Mouse (Mus musculus): ENCODE results near the gene Oscp1. TPM values are rescaled to one million over a fixed set of nuclear protein-coding genes. Genes with fewer than 3 reads are reported as not detected.

Gene Oscp1
- polyA plus RNA-seq, 1 experiment from 2014 or later: 1.4 TPM

DNA sequence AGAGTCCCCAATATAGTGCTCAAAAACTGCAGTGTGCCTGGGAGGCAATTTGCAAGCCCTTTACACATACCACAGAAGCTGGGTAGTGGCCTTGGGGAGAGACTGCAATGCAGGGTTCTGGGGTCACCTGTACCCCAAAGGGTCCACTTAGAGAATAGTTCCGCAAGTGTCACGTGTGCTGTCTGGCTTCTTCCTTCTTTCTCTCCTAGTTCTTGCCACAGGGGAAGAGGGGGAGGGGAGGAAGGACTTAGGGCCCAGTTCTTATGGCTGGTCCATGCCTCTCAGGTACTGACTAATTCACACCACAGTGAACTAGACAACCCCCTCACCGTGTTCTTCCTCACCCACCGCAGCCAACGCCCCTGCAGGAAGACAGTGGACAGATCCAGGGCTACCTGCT, 23.0 kb upstream of the Oscp1 start:
- ATAC-seq (ENCODE audit: low read depth): peak; percentile 5; the same call in 1 of the 2 replicates
- no peaks in the 10 kb centered on the region for H3K36me3 ChIP-seq (ENCODE audit: control insufficient read depth, insufficient read depth)
- WGBS (ENCODE audit: insufficient replicate concordance): 66% methylated on average over 5 of the region's 5 CpGs

DNA sequence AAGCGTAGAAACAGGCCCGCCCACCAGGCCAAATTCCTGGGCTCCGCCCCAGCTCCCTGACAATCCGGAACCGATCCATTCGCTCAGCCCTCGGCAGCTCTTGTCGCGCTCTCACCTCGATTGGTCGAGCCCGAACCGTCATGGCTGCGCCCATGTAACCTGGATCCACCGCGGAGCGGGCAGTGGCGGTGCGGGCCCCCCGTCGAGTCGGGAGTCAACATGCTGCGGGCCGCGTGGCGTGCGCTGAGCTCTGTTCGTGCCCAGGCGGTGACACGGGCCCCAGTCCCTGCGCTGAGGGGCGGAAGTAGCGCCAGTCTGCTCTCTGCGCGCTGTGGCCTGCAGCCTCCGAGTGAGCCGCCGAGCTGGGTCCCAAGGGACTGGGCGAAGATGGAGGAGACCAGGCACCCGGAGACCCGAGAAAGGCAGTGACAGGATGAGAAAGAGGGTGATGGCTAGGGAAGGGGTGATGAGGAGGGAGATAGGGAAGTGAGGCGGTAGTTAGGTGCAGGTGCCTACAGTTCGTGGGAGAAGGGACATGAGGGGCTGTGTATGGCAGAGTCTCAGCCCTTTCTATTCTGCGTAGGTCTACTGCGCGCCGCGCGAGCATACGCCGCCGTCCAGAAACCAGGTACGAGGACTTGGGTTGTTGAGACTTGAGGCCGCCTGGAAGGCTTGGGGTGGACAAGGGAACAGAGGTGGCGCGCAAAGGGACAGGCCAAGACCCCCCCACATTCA, 11.3 kb upstream of the Oscp1 start, which contains the start of gene Mrps15:
Mrps15 (plus strand) TSS at position 75 of the 735 bp plus-strand sequence.
- Histone ChIP-seq H3K9me3 (replicated peaks; ENCODE audit: control insufficient read depth, low read length) (no peaks in the 10 kb centered on the region), H3K4me2 (ENCODE audit: low read depth, low read length) (peak within 1 kb of the TSS; percentile 82), H3K36me3 (ENCODE audit: control insufficient read depth, insufficient read depth) (peaks cover 2% of the 10 kb centered on the region; the same call in 1 of the 2 replicates), H3K9ac (ENCODE audit: low read depth, low read length) (peak within 1 kb of the TSS; percentile 82), H3K27ac (ENCODE audit: low read length) (peak within 1 kb of the TSS; percentile 76), H3K4me1 (ENCODE audit: control insufficient read depth, low read depth, low read length) (peaks cover 11% of the 10 kb centered on the region), H3K4me3 (ENCODE audit: low read depth, low read length) (peak within 1 kb of the TSS; percentile 83), H3K27me3 (ENCODE audit: control insufficient read depth, insufficient read depth, low read depth, low read length) (no peaks in the 10 kb centered on the region)
- under 1% methylated on average over 56 of the region's 56 CpGs for WGBS (ENCODE audit: insufficient replicate concordance)
- peak; percentile 94 for ATAC-seq (ENCODE audit: low read depth)

More for the DNA sequence above, 23.0 kb upstream of the Oscp1 start:
- H3K4me3 ChIP-seq (ENCODE audit: low read depth, low read length): no peak overlapping the region
- no peaks in the 10 kb centered on the region for H3K4me1 ChIP-seq (ENCODE audit: control insufficient read depth, low read depth, low read length)
- H3K27me3 ChIP-seq (ENCODE audit: control insufficient read depth, insufficient read depth, low read depth, low read length): no peaks in the 10 kb centered on the region
- no peak overlapping the region for H3K4me2 ChIP-seq (ENCODE audit: low read depth, low read length)
- no peaks in the 10 kb centered on the region for H3K9me3 ChIP-seq (replicated peaks; ENCODE audit: control insufficient read depth, low read length)
- H3K9ac ChIP-seq (ENCODE audit: low read depth, low read length): no peak overlapping the region
- H3K27ac ChIP-seq (ENCODE audit: low read length): no peak overlapping the region

DNA sequence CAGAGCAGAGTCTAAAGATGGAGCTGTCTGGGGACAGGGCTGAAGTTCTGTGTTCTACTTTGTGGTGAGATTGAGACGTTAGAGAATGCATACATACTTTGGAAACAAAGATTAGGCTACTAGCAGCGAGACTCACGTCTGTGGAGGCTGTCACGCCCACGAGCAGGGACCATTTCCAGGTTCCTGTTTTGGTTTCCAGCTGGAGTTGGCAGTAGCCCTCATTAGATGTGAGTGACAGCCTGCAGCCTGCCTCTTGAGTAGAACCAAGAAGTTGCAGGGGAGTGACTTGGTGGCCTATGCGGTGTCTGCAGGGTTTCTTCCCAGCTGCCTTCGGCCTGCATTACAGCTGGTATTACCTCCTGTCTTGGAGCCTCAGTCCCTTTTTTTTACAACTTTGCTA, 6.7 kb upstream of the Oscp1 start:
- WGBS (ENCODE audit: insufficient replicate concordance): 62% methylated on average over 7 of the region's 7 CpGs
- H3K4me3 ChIP-seq (ENCODE audit: low read depth, low read length): no peak overlapping the region
- no peaks in the 10 kb centered on the region for H3K27me3 ChIP-seq (ENCODE audit: control insufficient read depth, insufficient read depth, low read depth, low read length)
- ATAC-seq (ENCODE audit: low read depth): no peak
- H3K9me3 ChIP-seq (replicated peaks; ENCODE audit: control insufficient read depth, low read length): no peaks in the 10 kb centered on the region
- peaks cover 13% of the 10 kb centered on the region for H3K4me1 ChIP-seq (ENCODE audit: control insufficient read depth, low read depth, low read length)
- no peak overlapping the region for H3K9ac ChIP-seq (ENCODE audit: low read depth, low read length)
- H3K4me2 ChIP-seq (ENCODE audit: low read depth, low read length): no peak overlapping the region
- peaks cover 7% of the 10 kb centered on the region; the same call in 1 of the 2 replicates for H3K36me3 ChIP-seq (ENCODE audit: control insufficient read depth, insufficient read depth)
- H3K27ac ChIP-seq (ENCODE audit: low read length): no peak overlapping the region

DNA sequence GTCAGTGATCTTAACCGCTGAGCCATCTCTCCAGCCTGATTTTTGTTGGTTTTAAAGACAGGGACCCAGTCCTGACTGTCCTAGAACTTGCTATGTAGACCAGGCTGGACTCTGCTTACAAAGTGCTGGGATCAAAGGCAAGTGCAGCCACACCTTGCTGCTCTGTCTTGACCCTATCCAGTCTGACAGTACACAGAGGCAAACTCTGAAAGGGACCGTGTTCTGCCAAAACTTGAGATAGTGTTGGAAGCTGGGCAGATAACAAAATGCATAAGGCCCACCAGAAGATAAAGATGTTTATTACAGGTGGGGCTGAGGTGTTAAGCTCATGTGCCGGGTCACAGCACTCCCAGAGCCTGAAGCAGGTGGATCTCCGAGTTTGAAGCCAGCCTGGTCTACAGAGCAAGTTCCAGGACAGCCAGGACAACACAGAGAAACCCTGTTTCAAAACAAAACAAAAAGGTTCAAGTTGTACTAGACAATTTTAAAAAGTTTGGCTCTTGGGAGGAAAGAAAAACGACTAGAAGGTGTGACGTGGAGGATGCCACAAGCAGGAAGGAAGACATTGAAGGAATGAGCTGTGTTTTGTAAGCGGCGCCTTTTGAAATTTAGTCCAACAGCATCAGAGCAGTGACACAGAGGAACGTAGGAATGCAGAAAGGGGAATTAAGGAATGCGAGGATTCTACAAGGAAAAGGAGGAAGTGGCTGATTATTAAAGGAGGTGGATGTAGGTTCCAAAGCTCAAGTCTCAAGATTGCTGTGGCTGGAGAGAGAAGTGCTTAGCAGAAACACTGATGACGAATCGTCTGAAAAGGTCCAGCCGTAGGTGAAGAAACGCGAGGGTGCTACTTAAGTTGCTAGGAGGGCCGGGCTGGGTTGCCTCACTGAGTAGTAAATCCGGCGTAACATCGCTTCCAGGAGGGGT, 895 bp upstream of the Oscp1 start:
- 7% methylated on average over 19 of the region's 19 CpGs for WGBS (ENCODE audit: insufficient replicate concordance)
- Histone ChIP-seq H3K4me3 (ENCODE audit: low read depth, low read length) (peak overlapping the region; percentile 82), H3K9me3 (replicated peaks; ENCODE audit: control insufficient read depth, low read length) (no peaks in the 10 kb centered on the region), H3K36me3 (ENCODE audit: control insufficient read depth, insufficient read depth) (peaks cover 5% of the 10 kb centered on the region; the same call in 1 of the 2 replicates), H3K27ac (ENCODE audit: low read length) (peak overlapping the region; percentile 86), H3K9ac (ENCODE audit: low read depth, low read length) (peak overlapping the region; percentile 76), H3K4me2 (ENCODE audit: low read depth, low read length) (peak overlapping the region; percentile 79), H3K27me3 (ENCODE audit: control insufficient read depth, insufficient read depth, low read depth, low read length) (no peaks in the 10 kb centered on the region), H3K4me1 (ENCODE audit: control insufficient read depth, low read depth, low read length) (peaks cover 21% of the 10 kb centered on the region)
- peak; percentile 16 for ATAC-seq (ENCODE audit: low read depth)

DNA sequence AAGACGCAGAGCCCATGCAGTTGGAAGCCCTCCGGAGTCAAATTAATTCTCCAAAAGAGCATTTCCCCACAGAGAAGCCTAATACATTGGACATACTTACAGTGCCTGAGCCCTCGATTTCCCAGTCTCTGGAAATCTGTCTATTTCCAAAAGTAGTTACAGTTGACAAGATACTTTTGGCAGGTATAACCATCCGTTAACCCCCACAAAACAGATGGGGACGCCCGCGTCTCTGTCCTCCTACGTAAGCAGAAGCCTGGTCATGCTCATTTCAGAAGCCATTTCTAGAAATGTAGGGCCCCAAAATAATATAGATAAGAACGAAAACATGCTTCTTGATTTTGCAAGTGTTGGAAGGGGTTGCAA, 615 bp downstream of the Oscp1 start:
- peaks cover 21% of the 10 kb centered on the region for H3K4me1 ChIP-seq (ENCODE audit: control insufficient read depth, low read depth, low read length)
- peak overlapping the region; percentile 82 for H3K4me3 ChIP-seq (ENCODE audit: low read depth, low read length)
- 39% methylated on average over 9 of the region's 9 CpGs for WGBS (ENCODE audit: insufficient replicate concordance)
- H3K27me3 ChIP-seq (ENCODE audit: control insufficient read depth, insufficient read depth, low read depth, low read length): no peaks in the 10 kb centered on the region
- H3K27ac ChIP-seq (ENCODE audit: low read length): no peak overlapping the region
- no peaks in the 10 kb centered on the region for H3K9me3 ChIP-seq (replicated peaks; ENCODE audit: control insufficient read depth, low read length)
- peak overlapping the region; percentile 38 for H3K9ac ChIP-seq (ENCODE audit: low read depth, low read length)
- no peak for ATAC-seq (ENCODE audit: low read depth)
- peaks cover 5% of the 10 kb centered on the region; the same call in 1 of the 2 replicates for H3K36me3 ChIP-seq (ENCODE audit: control insufficient read depth, insufficient read depth)
- peak overlapping the region; percentile 79 for H3K4me2 ChIP-seq (ENCODE audit: low read depth, low read length)

DNA sequence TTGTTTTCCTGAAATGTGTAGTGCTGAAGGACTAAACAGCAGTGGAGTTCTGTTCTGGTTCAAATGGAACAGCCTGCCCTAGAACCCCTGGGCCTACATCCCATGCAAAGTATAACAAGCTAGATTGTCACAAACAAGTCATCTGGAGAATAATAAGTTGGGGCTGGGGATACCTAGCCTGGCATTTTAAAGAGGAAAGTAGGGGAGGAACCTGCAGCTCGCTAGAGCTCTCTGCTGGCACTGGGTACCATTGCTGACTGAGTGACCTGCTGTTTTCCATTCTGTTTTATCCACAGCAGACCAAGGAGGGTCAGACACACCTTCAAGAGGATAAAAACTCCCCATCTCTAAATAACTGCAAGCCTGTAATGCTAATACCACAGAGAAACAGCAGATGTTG, 4.5 kb downstream of the Oscp1 start:
- H3K4me2 ChIP-seq (ENCODE audit: low read depth, low read length): no peak overlapping the region

DNA sequence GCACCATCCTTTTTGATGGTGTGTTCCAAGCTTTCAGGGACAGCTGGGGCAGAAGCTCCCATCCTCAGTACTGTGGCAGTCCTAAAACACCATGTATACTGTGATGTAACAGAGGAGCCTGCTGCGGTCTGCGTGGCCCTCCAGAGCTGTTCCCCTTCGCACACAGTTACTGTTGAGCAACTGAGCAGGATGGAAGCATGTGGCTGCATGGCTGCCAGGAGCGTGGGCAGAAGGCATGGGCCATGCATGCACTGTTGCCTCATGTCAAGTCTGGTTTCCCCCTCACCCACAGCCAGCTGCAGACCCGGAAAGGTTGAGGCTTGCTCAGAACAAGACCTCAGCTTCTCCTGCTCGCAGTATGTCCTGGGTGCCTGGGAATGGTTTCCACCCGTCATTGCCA, 6.9 kb downstream of the Oscp1 start:
- Histone ChIP-seq H3K9ac (ENCODE audit: low read depth, low read length) (no peak overlapping the region), H3K9me3 (replicated peaks; ENCODE audit: control insufficient read depth, low read length) (no peaks in the 10 kb centered on the region), H3K4me2 (ENCODE audit: low read depth, low read length) (no peak overlapping the region), H3K27ac (ENCODE audit: low read length) (no peak overlapping the region), H3K4me1 (ENCODE audit: control insufficient read depth, low read depth, low read length) (no peaks in the 10 kb centered on the region), H3K4me3 (ENCODE audit: low read depth, low read length) (no peak overlapping the region), H3K27me3 (ENCODE audit: control insufficient read depth, insufficient read depth, low read depth, low read length) (no peaks in the 10 kb centered on the region), H3K36me3 (ENCODE audit: control insufficient read depth, insufficient read depth) (no peaks in the 10 kb centered on the region)
- WGBS (ENCODE audit: insufficient replicate concordance): 48% methylated on average over 7 of the region's 7 CpGs
- ATAC-seq (ENCODE audit: low read depth): 0 out of 2 replicates have a peak, but pooled peaks have one; percentile 37

More for the DNA sequence above, 4.5 kb downstream of the Oscp1 start:
- H3K36me3 ChIP-seq (ENCODE audit: control insufficient read depth, insufficient read depth): no peaks in the 10 kb centered on the region
- H3K9me3 ChIP-seq (replicated peaks; ENCODE audit: control insufficient read depth, low read length): no peaks in the 10 kb centered on the region
- no peak for ATAC-seq (ENCODE audit: low read depth)
- H3K27me3 ChIP-seq (ENCODE audit: control insufficient read depth, insufficient read depth, low read depth, low read length): no peaks in the 10 kb centered on the region
- 42% methylated on average over 1 of the region's 1 CpGs for WGBS (ENCODE audit: insufficient replicate concordance)
- H3K4me3 ChIP-seq (ENCODE audit: low read depth, low read length): no peak overlapping the region
- H3K27ac ChIP-seq (ENCODE audit: low read length): no peak overlapping the region
- H3K4me1 ChIP-seq (ENCODE audit: control insufficient read depth, low read depth, low read length): peaks cover 8% of the 10 kb centered on the region
- no peak overlapping the region for H3K9ac ChIP-seq (ENCODE audit: low read depth, low read length)

DNA sequence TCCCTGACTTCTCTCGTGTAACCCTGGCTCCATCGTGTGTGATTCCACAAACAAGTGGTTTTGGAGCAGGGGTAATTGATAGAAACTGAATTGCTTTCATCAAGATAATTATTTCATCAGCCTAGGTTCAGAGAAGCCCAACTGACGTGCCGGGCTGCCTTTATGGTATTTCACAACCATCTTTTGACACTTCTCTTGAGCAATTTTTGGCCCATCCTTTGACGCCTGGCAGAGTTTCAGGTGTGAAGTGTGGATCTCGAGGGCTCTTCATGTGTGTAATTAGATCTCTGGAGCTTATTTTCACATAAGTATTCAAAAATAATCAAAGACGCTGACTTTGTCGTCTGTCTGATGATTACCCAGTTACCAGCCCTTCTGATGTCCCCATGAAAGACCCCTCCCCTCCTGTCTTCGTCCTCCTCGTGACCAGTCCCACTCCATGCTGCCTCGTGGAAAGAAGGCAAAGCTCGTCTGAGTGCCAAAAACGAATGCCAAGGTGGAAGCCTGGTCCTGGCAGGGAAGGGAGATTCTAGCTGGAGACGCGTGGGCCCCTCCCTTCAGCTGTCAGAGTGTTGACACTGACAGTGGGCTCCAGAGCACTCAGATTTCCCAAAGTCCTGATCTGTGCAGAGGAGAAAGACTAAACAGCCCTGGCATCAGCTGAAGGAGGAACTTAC, 9.2 kb downstream of the Oscp1 start:
- 51% methylated on average over 15 of the region's 15 CpGs for WGBS (ENCODE audit: insufficient replicate concordance)

More for the DNA sequence above, 9.2 kb downstream of the Oscp1 start:
- H3K27me3 ChIP-seq (ENCODE audit: control insufficient read depth, insufficient read depth, low read depth, low read length): no peaks in the 10 kb centered on the region
- H3K4me2 ChIP-seq (ENCODE audit: low read depth, low read length): no peak overlapping the region
- no peaks in the 10 kb centered on the region for H3K4me1 ChIP-seq (ENCODE audit: control insufficient read depth, low read depth, low read length)
- no peak overlapping the region for H3K4me3 ChIP-seq (ENCODE audit: low read depth, low read length)
- no peak for ATAC-seq (ENCODE audit: low read depth)
- no peaks in the 10 kb centered on the region for H3K36me3 ChIP-seq (ENCODE audit: control insufficient read depth, insufficient read depth)
- no peaks in the 10 kb centered on the region for H3K9me3 ChIP-seq (replicated peaks; ENCODE audit: control insufficient read depth, low read length)
- H3K27ac ChIP-seq (ENCODE audit: low read length): no peak overlapping the region
- no peak overlapping the region for H3K9ac ChIP-seq (ENCODE audit: low read depth, low read length)
